Mouse (Mus musculus): ENCODE results near the gene Cntnap2. TPM values are rescaled to one million over a fixed set of nuclear protein-coding genes. Genes with fewer than 3 reads are reported as not detected.
A peak's percentile ranks its signal among the peaks of the same experiment; 100 is the strongest.

Cntnap2 gene
- polyA plus RNA-seq, 1 experiment from 2014 or later, result 0.55 TPM

GRCm38 (mm10) chr6:45791612-45792011, 732.5 kb downstream of the Cntnap2 start:
- peaks cover 4 to 6% of the 10 kb centered on the region in 2 experiments; a peak in 2 of 4 replicates for H3K4me1 ChIP-seq (ENCODE audit: control insufficient read depth in 2 of 2, insufficient read depth in 2 of 2, low read length in 2 of 2)
- peak overlapping the region; percentile 8; the same call in 1 of the 2 replicates for H3K4me2 ChIP-seq (ENCODE audit: low read length)
- peak overlapping the region in 1 of 2 experiments; percentile 72; a peak in 3 of 4 replicates for H3K27ac ChIP-seq (replicated peaks in 1 of 2; ENCODE audit: control insufficient read depth in 1 of 2, insufficient read depth in 1 of 2, low read depth in 2 of 2, low read length in 2 of 2)
- H3K36me3 ChIP-seq (ENCODE audit: control insufficient read depth, insufficient read depth, low read length), result no peaks in the 10 kb centered on the region
- no peaks in the 10 kb centered on the region for H3K9me3 ChIP-seq (ENCODE audit: control insufficient read depth, low read length)
- no peaks in the 10 kb centered on the region for H3K27me3 ChIP-seq (ENCODE audit: control insufficient read depth, insufficient read depth, low read length)
- peak; percentile 84 for ATAC-seq (ENCODE audit: insufficient number of reproducible peaks, insufficient read depth, low FRiP score, low read depth)
- no peak overlapping the region for H3K4me3 ChIP-seq (ENCODE audit: control insufficient read depth in 1 of 2, insufficient read depth in 1 of 2, low read depth in 1 of 2, low read length in 2 of 2)
- H3K9ac ChIP-seq (ENCODE audit: low read length), result no peak overlapping the region

GRCm38 (mm10) chr6:45841626-45842341, 782.6 kb downstream of the Cntnap2 start:
- Histone ChIP-seq H3K9ac (ENCODE audit: low read length) (no peak overlapping the region), H3K27ac (replicated peaks in 1 of 2; ENCODE audit: control insufficient read depth in 1 of 2, insufficient read depth in 1 of 2, low read depth in 2 of 2, low read length in 2 of 2) (no peak overlapping the region), H3K4me2 (ENCODE audit: low read length) (no peak overlapping the region), H3K9me3 (ENCODE audit: control insufficient read depth, low read length) (no peaks in the 10 kb centered on the region), H3K27me3 (ENCODE audit: control insufficient read depth, insufficient read depth, low read length) (no peaks in the 10 kb centered on the region), H3K4me1 (ENCODE audit: control insufficient read depth in 2 of 2, insufficient read depth in 2 of 2, low read length in 2 of 2) (no peaks in the 10 kb centered on the region), H3K4me3 (ENCODE audit: control insufficient read depth in 1 of 2, insufficient read depth in 1 of 2, low read depth in 1 of 2, low read length in 2 of 2) (no peak overlapping the region), H3K36me3 (ENCODE audit: control insufficient read depth, insufficient read depth, low read length) (no peaks in the 10 kb centered on the region)
- ATAC-seq (ENCODE audit: insufficient number of reproducible peaks, insufficient read depth, low FRiP score, low read depth), result no peak
- WGBS, result 71% methylated on average over 4 of the region's 4 CpGs

GRCm38 (mm10) chr6:45843736-45844135, 784.6 kb downstream of the Cntnap2 start:
- Histone ChIP-seq H3K4me2 (ENCODE audit: low read length) (no peak overlapping the region), H3K4me3 (ENCODE audit: control insufficient read depth in 1 of 2, insufficient read depth in 1 of 2, low read depth in 1 of 2, low read length in 2 of 2) (no peak overlapping the region), H3K4me1 (ENCODE audit: control insufficient read depth in 2 of 2, insufficient read depth in 2 of 2, low read length in 2 of 2) (no peaks in the 10 kb centered on the region), H3K27me3 (ENCODE audit: control insufficient read depth, insufficient read depth, low read length) (no peaks in the 10 kb centered on the region), H3K36me3 (ENCODE audit: control insufficient read depth, insufficient read depth, low read length) (no peaks in the 10 kb centered on the region), H3K9me3 (ENCODE audit: control insufficient read depth, low read length) (no peaks in the 10 kb centered on the region), H3K27ac (replicated peaks in 1 of 2; ENCODE audit: control insufficient read depth in 1 of 2, insufficient read depth in 1 of 2, low read depth in 2 of 2, low read length in 2 of 2) (no peak overlapping the region), H3K9ac (ENCODE audit: low read length) (no peak overlapping the region)
- WGBS, result 78% methylated on average over 1 of the region's 1 CpGs
- ATAC-seq (ENCODE audit: insufficient number of reproducible peaks, insufficient read depth, low FRiP score, low read depth), result no peak

GRCm38 (mm10) chr6:45871409-45871992, 812.3 kb downstream of the Cntnap2 start:
- Histone ChIP-seq H3K9me3 (ENCODE audit: control insufficient read depth, low read length) (no peaks in the 10 kb centered on the region; the same call in 1 of the 2 replicates), H3K9ac (ENCODE audit: low read length) (no peak overlapping the region), H3K4me1 (ENCODE audit: control insufficient read depth in 2 of 2, insufficient read depth in 2 of 2, low read length in 2 of 2) (no peaks in the 10 kb centered on the region), H3K4me3 (ENCODE audit: control insufficient read depth in 1 of 2, insufficient read depth in 1 of 2, low read depth in 1 of 2, low read length in 2 of 2) (no peak overlapping the region), H3K36me3 (ENCODE audit: control insufficient read depth, insufficient read depth, low read length) (no peaks in the 10 kb centered on the region), H3K4me2 (ENCODE audit: low read length) (no peak overlapping the region), H3K27me3 (ENCODE audit: control insufficient read depth, insufficient read depth, low read length) (no peaks in the 10 kb centered on the region), H3K27ac (replicated peaks in 1 of 2; ENCODE audit: control insufficient read depth in 1 of 2, insufficient read depth in 1 of 2, low read depth in 2 of 2, low read length in 2 of 2) (no peak overlapping the region)
- no peak for ATAC-seq (ENCODE audit: insufficient number of reproducible peaks, insufficient read depth, low FRiP score, low read depth)
- 83% methylated on average over 3 of the region's 3 CpGs for WGBS

- ATAC-seq (ENCODE audit: insufficient number of reproducible peaks, insufficient read depth, low FRiP score, low read depth), result no peak
- WGBS, result 71% methylated on average over 1 of the region's 1 CpGs
- H3K9ac ChIP-seq (ENCODE audit: low read length), result no peak overlapping the region
Measured at GRCm38 (mm10) chr6:45885486-45885885, 826.3 kb downstream of the Cntnap2 start.

GRCm38 (mm10) chr6:45887901-45888300, 828.7 kb downstream of the Cntnap2 start:
- Histone ChIP-seq H3K4me1 (ENCODE audit: control insufficient read depth in 2 of 2, insufficient read depth in 2 of 2, low read length in 2 of 2) (no peaks in the 10 kb centered on the region), H3K9me3 (ENCODE audit: control insufficient read depth, low read length) (no peaks in the 10 kb centered on the region), H3K4me2 (ENCODE audit: low read length) (no peak overlapping the region), H3K27me3 (ENCODE audit: control insufficient read depth, insufficient read depth, low read length) (no peaks in the 10 kb centered on the region), H3K4me3 (ENCODE audit: control insufficient read depth in 1 of 2, insufficient read depth in 1 of 2, low read depth in 1 of 2, low read length in 2 of 2) (no peak overlapping the region), H3K9ac (ENCODE audit: low read length) (no peak overlapping the region), H3K27ac (replicated peaks in 1 of 2; ENCODE audit: control insufficient read depth in 1 of 2, insufficient read depth in 1 of 2, low read depth in 2 of 2, low read length in 2 of 2) (no peak overlapping the region), H3K36me3 (ENCODE audit: control insufficient read depth, insufficient read depth, low read length) (no peaks in the 10 kb centered on the region)
- WGBS, result 63% methylated on average over 3 of the region's 3 CpGs
- ATAC-seq (ENCODE audit: insufficient number of reproducible peaks, insufficient read depth, low FRiP score, low read depth), result no peak

More at GRCm38 (mm10) chr6:45885486-45885885, 826.3 kb downstream of the Cntnap2 start:
- H3K36me3 ChIP-seq (ENCODE audit: control insufficient read depth, insufficient read depth, low read length), result no peaks in the 10 kb centered on the region
- H3K27me3 ChIP-seq (ENCODE audit: control insufficient read depth, insufficient read depth, low read length), result no peaks in the 10 kb centered on the region
- no peak overlapping the region for H3K4me3 ChIP-seq (ENCODE audit: control insufficient read depth in 1 of 2, insufficient read depth in 1 of 2, low read depth in 1 of 2, low read length in 2 of 2)
- H3K4me2 ChIP-seq (ENCODE audit: low read length), result no peak overlapping the region
- no peaks in the 10 kb centered on the region for H3K4me1 ChIP-seq (ENCODE audit: control insufficient read depth in 2 of 2, insufficient read depth in 2 of 2, low read length in 2 of 2)
- no peak overlapping the region for H3K27ac ChIP-seq (replicated peaks in 1 of 2; ENCODE audit: control insufficient read depth in 1 of 2, insufficient read depth in 1 of 2, low read depth in 2 of 2, low read length in 2 of 2)
- H3K9me3 ChIP-seq (ENCODE audit: control insufficient read depth, low read length), result no peaks in the 10 kb centered on the region

GRCm38 (mm10) chr6:45938263-45938662, 879.1 kb downstream of the Cntnap2 start:
- no peak for ATAC-seq (ENCODE audit: insufficient number of reproducible peaks, insufficient read depth, low FRiP score, low read depth)

More at GRCm38 (mm10) chr6:45938263-45938662, 879.1 kb downstream of the Cntnap2 start:
- Histone ChIP-seq H3K4me2 (ENCODE audit: low read length) (no peak overlapping the region), H3K9ac (ENCODE audit: low read length) (no peak overlapping the region), H3K27ac (replicated peaks in 1 of 2; ENCODE audit: control insufficient read depth in 1 of 2, insufficient read depth in 1 of 2, low read depth in 2 of 2, low read length in 2 of 2) (no peak overlapping the region), H3K9me3 (ENCODE audit: control insufficient read depth, low read length) (no peaks in the 10 kb centered on the region), H3K4me1 (ENCODE audit: control insufficient read depth in 2 of 2, insufficient read depth in 2 of 2, low read length in 2 of 2) (no peaks in the 10 kb centered on the region), H3K27me3 (ENCODE audit: control insufficient read depth, insufficient read depth, low read length) (no peaks in the 10 kb centered on the region), H3K4me3 (ENCODE audit: control insufficient read depth in 1 of 2, insufficient read depth in 1 of 2, low read depth in 1 of 2, low read length in 2 of 2) (no peak overlapping the region), H3K36me3 (ENCODE audit: control insufficient read depth, insufficient read depth, low read length) (no peaks in the 10 kb centered on the region)
- WGBS, result 67% methylated on average over 3 of the region's 3 CpGs

All from heart, embryonic 14.5 days (tissue).